Mouse (Mus musculus) 3T3-L1 (cell line): Measurements from ENCODE around the gene Hbp1.
A peak's percentile ranks its signal among the peaks of the same experiment; 100 is the strongest.

Experiments used
- DNase-seq: peaks from one replicate; pipeline ENCODE4 v3.0.0-alpha.2; 2015; ENCODE audit warnings: low read depth, low spot score

Hbp1 gene

GRCm38 (mm10) chr12:31955843-31956242 lies 5.5 kb upstream of the Hbp1 start:
- DNase-seq: no peak

DNA sequence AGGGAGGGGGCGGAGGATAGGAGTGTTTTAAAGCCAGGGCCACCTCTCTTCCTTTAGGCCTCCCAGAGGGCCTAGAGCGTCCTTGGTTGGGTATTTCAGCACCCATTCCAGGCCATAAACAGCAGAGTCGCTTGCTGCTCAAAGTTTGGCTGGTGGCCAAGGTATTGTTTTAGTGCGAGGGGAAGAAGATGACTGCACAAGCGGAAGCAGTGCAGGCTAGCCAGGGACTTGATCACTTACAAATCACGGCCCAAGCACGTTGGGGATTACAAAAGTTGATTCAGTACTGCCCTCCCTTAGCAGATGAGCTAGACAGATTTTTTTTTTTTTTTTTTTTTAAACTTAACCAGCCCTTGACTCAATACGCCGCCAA lies 310 bp upstream of the Hbp1 start:
- DNase-seq: no peak

- DNase-seq: peak; percentile 94
Observed at GRCm38 (mm10) chr12:31949193-31949741, 1.1 kb downstream of the Hbp1 start.

DNA sequence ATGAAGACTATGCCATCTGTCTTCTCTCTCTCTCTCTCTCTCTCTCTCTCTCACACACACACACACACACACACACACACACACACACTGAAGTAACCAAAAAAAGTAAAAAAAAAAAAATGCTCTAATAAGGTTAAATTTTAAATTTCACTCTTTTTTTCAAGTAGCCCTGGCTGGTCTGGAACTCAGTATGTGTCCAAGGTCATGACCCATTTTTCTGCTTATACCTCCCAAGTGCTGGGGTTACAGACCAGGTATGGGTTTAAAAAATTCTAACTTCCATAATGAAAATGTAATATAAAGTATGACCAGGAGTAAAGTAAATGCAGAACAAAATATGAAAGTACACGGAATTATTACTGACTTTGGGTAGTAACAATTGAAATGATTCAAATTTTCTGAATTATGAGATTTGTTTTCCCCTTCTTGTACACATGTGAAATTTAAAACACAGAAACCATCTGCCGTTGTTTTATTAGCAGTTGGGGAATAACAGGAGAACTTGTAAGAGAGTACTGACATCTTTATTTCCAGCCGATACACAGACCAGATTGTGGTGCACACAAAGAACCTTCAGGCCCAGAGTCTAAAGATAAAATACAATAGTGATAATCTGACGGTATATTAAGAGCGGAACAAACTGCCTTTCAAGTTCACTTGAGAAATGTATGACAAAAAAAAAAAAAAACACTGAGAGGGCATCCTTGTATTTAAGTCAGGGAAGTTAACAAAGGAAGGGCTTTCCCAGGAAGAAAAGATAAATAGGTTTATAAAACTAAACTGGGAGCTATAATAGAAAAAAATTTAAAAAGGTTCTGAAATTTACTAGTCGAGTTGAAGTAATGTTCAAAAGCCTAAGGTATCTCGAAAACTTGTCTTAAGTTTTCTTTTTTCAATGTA lies 2.0 kb downstream of the Hbp1 start:
- peak; percentile 28 for DNase-seq

GRCm38 (mm10) chr12:31947476-31947875 lies 2.9 kb downstream of the Hbp1 start:
- DNase-seq: peak; percentile 62

- DNase-seq: no peak
Observed at GRCm38 (mm10) chr12:31944405-31944804, 5.9 kb downstream of the Hbp1 start.

DNA sequence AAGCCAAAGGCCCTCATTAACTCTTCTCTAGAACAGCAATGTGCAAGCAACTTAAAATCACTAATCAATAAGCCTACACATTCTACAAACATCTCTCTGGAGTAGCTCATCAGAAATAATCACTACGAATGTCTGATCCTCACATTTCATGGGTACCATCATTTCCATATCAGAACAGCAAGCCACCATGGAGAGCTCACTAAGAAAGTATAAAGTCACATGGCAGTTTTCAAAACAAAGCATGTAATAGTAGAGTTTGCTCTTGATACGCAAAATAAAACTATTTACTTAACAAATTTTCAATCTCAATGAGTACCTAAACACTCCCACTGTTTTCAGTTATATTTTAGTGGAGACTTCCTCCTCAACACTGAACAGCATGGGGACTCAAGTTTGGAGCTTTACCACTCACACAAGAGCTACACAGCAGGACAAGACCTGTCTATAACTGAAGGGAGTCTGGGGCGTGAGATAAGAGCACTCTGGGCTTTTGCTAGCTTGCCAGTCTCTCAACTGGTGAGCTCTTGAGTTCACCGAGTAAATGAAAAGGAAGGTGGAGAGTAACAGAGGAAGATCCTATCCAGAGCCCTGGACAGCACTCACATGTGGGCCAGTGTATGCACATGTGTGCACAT lies 7.2 kb downstream of the Hbp1 start:
- no peak for DNase-seq

DNA sequence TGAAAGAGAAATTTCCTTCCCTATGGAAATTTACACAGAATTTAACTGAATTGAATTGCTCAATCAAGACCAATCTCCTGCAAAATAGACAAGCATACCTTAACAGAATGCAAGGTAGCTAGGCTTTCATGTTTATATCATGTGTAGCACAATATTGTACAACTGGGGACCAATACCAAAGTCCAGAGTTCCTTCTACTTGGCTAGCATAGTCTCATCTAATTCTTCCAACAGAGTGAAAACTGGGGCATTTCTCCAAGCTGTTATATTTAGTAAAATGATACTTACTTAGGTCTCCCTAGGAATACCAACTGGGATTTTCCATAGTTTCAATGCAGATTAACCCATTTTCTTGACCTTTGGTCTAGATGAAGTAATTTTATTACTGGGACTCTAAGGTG lies 11.3 kb downstream of the Hbp1 start:
- no peak for DNase-seq

- DNase-seq: no peak
Observed at GRCm38 (mm10) chr12:31938391-31938997, 11.8 kb downstream of the Hbp1 start.

DNA sequence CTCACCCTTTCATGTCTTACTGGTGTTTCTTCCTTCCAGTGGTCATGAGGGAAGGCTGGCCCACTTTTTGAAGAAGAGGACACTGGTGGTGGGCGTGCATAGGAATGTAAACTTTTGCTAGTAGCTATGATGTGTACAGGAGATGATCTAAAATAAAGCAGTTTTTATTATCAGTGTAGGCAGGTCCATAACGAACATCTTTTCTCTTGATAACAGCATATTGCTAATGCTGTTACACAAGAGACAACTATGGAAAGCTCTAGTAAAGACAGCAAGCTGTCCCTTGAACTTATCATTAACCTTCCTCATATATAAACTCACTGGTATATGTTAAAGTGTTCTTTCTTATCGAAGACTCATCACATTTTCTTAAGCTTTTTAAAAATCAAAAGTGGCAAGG lies 12.7 kb downstream of the Hbp1 start:
- DNase-seq: peak; percentile 25

DNA sequence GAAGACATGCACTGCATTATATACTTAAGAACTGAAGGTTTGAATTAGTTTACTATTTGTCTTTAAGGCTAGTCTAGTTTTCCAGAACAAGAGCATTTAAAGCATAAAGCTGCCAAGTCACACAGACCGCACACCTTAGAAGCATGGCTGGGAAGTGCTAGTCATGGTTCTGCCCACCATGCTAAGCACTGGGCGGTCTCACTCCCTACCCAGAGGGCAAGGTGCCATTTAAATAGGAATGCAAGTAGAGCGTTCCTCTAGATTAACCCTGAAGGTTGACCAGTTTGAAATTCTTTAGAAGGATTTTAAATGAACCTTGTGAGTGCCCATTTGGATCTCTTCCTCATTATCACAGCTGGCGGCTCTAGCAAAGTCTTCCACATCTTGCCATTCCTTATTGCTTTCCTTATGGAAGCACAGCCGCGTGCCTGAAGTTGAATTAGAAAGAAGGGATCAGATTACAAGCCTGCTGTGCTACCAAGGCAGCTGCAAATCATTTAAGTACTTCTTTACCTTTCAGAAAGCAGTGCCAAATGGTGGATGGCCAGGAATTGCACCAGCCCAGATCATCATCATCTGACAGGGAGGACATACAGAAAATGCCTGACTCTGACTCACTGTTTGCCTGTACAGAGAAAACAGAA lies 13.6 kb downstream of the Hbp1 start:
- DNase-seq: peak; percentile 90

DNA sequence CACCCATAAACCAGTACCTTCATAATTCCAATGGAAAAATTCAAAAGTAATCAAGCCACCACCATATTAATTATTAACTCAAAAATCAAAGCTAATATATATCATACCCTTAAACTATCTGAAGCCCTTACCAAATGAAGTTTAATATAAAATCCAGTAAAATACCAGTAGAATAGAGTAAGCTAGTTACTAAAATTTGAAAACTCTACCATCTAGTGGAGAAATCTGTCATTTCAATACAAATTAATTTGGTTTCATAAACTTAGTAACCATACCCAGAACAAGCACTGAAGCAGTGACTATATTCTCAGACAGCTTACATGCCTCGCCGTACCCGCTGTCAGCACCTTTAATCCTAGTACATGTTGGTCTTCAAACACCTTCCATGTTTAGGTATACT lies 18.5 kb downstream of the Hbp1 start:
- DNase-seq: peak; percentile 51

DNA sequence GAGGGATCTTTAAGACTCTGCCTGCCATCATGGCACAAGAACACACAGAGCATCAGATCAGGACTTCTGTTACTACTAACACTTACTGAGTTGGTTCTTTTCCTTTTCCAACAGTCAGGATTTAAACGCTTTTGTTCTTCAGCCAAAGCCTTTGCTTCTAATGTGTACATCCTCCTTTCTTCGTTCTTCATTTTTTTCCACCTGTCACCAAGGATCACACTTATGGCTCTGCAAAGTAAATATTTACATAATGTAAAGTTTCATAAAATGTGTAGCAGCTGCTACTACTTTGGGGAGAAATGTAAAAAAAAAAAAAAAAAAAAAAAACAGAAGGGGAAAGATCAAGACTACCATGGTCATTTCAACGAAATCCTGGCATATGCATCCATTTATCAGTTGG lies 21.8 kb downstream of the Hbp1 start:
- DNase-seq: no peak

- peak; percentile 72 for DNase-seq
Observed at GRCm38 (mm10) chr12:31926661-31927061, 23.7 kb downstream of the Hbp1 start.

- no peak for DNase-seq
Observed at GRCm38 (mm10) chr12:31925343-31925742, 25.0 kb downstream of the Hbp1 start.

DNA sequence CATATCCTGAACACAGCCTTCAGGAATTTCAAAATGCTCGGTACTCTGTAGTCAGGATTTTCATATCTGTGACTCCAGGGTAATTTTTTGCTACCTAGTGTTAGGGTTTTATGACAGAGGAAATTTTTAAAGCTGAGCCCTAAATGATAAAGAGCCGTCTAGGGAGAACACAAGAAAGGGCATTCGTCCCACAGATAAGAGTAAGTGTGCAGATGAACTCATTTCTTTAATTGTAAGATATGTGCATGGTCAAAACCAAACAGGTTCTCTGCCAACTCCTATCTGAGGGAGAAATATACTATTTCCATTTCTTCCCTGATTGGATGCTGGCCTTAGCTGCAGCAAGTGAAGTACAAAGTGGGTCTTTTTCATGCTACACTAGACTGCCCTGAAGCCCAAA lies 26.2 kb downstream of the Hbp1 start:
- no peak for DNase-seq

- DNase-seq: no peak
Observed at GRCm38 (mm10) chr12:31920464-31921405, 29.6 kb downstream of the Hbp1 start.

DNA sequence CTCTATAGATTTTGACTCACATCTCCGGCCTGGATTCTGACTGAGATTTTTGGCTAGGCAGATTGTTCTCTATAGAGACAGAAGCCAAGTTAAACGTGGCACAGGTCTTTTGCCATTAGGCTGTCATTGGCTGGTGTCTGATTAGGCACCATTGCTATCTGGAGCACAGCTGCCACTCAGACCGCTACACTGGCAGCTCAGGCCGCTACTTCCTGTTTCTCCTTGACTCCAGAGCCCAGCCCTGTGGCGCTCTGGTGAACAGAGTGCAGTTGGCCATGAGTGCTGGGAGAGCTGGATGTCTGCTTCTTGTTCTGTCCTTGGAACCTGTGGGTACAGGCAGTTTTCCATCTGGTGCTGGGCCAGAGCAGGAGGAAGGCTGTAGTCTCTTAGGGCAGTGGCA lies 33.1 kb downstream of the Hbp1 start:
- peak; percentile 13 for DNase-seq

DNA sequence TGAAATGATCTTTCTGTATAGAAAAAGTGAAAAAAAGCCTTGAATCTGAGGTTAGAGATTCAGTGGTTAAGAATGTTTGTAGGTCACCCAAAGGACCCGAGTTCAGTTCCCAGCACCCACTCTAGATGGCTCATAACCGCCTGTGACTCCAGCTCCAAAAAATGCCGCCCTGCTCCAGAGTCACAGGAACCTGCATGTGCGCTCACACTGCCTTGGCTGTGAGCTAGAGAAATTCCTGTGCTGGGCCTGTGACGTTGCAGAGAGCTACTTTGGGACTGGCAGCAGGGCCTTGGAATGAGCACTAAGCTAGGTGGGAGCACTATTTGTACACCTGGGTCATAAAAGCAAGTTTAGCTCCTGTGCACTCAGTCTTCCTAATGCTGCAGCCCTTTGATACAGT lies 33.6 kb downstream of the Hbp1 start:
- DNase-seq: no peak

GRCm38 (mm10) chr12:31913614-31914013 lies 36.7 kb downstream of the Hbp1 start:
- peak; percentile 75 for DNase-seq
